In the genomic region with DNA sequence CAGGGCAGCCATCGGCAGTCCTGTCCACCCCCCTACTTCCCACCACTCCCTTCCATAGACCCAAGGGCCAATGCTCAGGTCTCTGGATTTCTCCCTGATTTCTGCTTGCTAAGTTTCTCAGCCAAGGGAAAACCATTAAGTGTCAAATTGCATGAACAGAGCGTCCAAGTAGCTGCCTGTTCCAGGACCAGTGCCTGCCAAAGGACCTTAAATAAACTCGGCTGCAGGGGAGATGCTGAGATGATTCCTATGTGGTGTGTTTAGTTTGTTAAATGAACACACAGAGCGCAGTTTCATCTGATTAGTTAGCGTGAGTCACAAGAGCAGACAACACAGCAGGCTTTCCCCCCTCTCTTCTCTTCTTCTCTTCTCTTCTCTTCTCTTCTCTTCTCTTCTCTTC, we compare ENCODE assay signal across 14 mouse cellular contexts.
DNase-seq lines count a peak whose midpoint lies in the region; ATAC-seq lines count a peak whose summit lies in the region.
"Had no signal": no experiment of that assay in that cellular context is flagged by ENCODE, and none has a peak within 500 bp of the region (broad histone marks: within the 10 kb centered on the region; RNA-seq: fewer than 3 reads in every experiment).

No protein-coding gene starts in this region.

- H3K27me3 ChIP-seq in heart, embryonic 12.5 days (replicated peaks) = no peaks in the 10 kb centered on the region
- H3K27me3 ChIP-seq in neural tube, embryonic 11.5 days (ENCODE audit: control insufficient read depth, insufficient read depth, low read length) = no peaks in the 10 kb centered on the region
- no peaks in the 10 kb centered on the region for H3K27me3 ChIP-seq in neural tube, embryonic 15.5 days (replicated peaks)
- H3K27me3 ChIP-seq in embryonic facial prominence, embryonic 15.5 days = no peaks in the 10 kb centered on the region
- H3K27me3 ChIP-seq: midbrain, embryonic 15.5 days had no signal

- H3K4me1 ChIP-seq in heart, embryonic 12.5 days (replicated peaks) = peaks cover 4% of the 10 kb centered on the region
- 0 out of 2 replicates have a peak, but pooled peaks cover 3% of the 10 kb centered on the region for H3K4me1 ChIP-seq in neural tube, embryonic 11.5 days (ENCODE audit: control insufficient read depth, insufficient read depth, low read length)
- H3K4me1 ChIP-seq in neural tube, embryonic 15.5 days = peaks cover 8% of the 10 kb centered on the region; the same call in 1 of the 2 replicates
- H3K4me1 ChIP-seq in embryonic facial prominence, embryonic 15.5 days = peaks cover 13% of the 10 kb centered on the region

- no peak overlapping the region for H3K27ac ChIP-seq in heart, embryonic 12.5 days (ENCODE audit: poor library complexity, severe bottlenecking)
- H3K27ac ChIP-seq in neural tube, embryonic 11.5 days (ENCODE audit: low read depth, low read length) = no peak overlapping the region
- H3K27ac ChIP-seq in neural tube, embryonic 15.5 days (replicated peaks) = no peak overlapping the region
- no peak overlapping the region for H3K27ac ChIP-seq in embryonic facial prominence, embryonic 15.5 days (replicated peaks)
- H3K27ac ChIP-seq: hindbrain, embryonic 14.5 days; liver, embryonic 14.5 days; midbrain, embryonic 15.5 days had no signal

- intact Hi-C loops in heart, postnatal 14 days (cut with DNase I) = loop anchor here (10.0 kb wide), 5 partner anchors 96 to 1486 kb away; no protein-coding TSS in a partner anchor

- DNase-seq in heart, postnatal 14 days = peak; percentile 4 to 6
- peak; percentile 14 for DNase-seq in neural tube, embryonic 11.5 days (ENCODE audit: low spot score)
- peak; percentile 45 for DNase-seq in skeletal muscle tissue, adult 2 months (ENCODE audit: low read depth, low spot score)
- no peak for DNase-seq in thymus, postnatal 10 days (ENCODE audit: low spot score in 2 of 2)
- DNase-seq: cerebellum, adult 11 months; retina, postnatal 1 day had no signal

- no peaks in the 10 kb centered on the region for H3K9me3 ChIP-seq in heart, embryonic 12.5 days (replicated peaks)
- no peaks in the 10 kb centered on the region for H3K9me3 ChIP-seq in neural tube, embryonic 11.5 days (ENCODE audit: control insufficient read depth, low read length)
- H3K9me3 ChIP-seq in neural tube, embryonic 15.5 days (replicated peaks) = no peaks in the 10 kb centered on the region
- H3K9me3 ChIP-seq in embryonic facial prominence, embryonic 15.5 days (replicated peaks) = no peaks in the 10 kb centered on the region
- H3K9me3 ChIP-seq: midbrain, embryonic 15.5 days had no signal

- no peak overlapping the region for H3K4me2 ChIP-seq in heart, embryonic 12.5 days
- no peak overlapping the region for H3K4me2 ChIP-seq in neural tube, embryonic 11.5 days (ENCODE audit: low read depth)
- no peak overlapping the region for H3K4me2 ChIP-seq in neural tube, embryonic 15.5 days
- no peak overlapping the region for H3K4me2 ChIP-seq in embryonic facial prominence, embryonic 15.5 days (replicated peaks)
- H3K4me2 ChIP-seq: hindbrain, embryonic 14.5 days; midbrain, embryonic 15.5 days had no signal

- 51% methylated on average over 5 of the region's 5 CpGs for WGBS in heart, embryonic 12.5 days
- WGBS in neural tube, embryonic 11.5 days = 62% methylated on average over 5 of the region's 5 CpGs
- 49% methylated on average over 5 of the region's 5 CpGs for WGBS in neural tube, embryonic 15.5 days
- 24% methylated on average over 5 of the region's 5 CpGs for WGBS in embryonic facial prominence, embryonic 15.5 days

- H3K9ac ChIP-seq in heart, embryonic 12.5 days = no peak overlapping the region
- H3K9ac ChIP-seq in neural tube, embryonic 11.5 days (ENCODE audit: low read length) = no peak overlapping the region
- no peak overlapping the region for H3K9ac ChIP-seq in neural tube, embryonic 15.5 days (replicated peaks)
- no peak overlapping the region for H3K9ac ChIP-seq in embryonic facial prominence, embryonic 15.5 days
- H3K9ac ChIP-seq: hindbrain, embryonic 14.5 days; liver, embryonic 14.5 days; midbrain, embryonic 15.5 days had no signal

- no peak overlapping the region for H3K4me3 ChIP-seq in heart, embryonic 12.5 days
- H3K4me3 ChIP-seq in neural tube, embryonic 11.5 days (ENCODE audit: low read depth, low read length) = no peak overlapping the region
- no peak overlapping the region for H3K4me3 ChIP-seq in neural tube, embryonic 15.5 days (replicated peaks)
- H3K4me3 ChIP-seq in embryonic facial prominence, embryonic 15.5 days (replicated peaks) = no peak overlapping the region
- H3K4me3 ChIP-seq: erythroblast, embryonic 14.5 days; midbrain, embryonic 15.5 days had no signal

- no peaks in the 10 kb centered on the region for H3K36me3 ChIP-seq in heart, embryonic 12.5 days
- H3K36me3 ChIP-seq in neural tube, embryonic 11.5 days (ENCODE audit: control insufficient read depth, insufficient read depth, low read length) = no peaks in the 10 kb centered on the region
- H3K36me3 ChIP-seq in neural tube, embryonic 15.5 days = no peaks in the 10 kb centered on the region
- H3K36me3 ChIP-seq in embryonic facial prominence, embryonic 15.5 days = no peaks in the 10 kb centered on the region
- H3K36me3 ChIP-seq: midbrain, embryonic 15.5 days had no signal

- ATAC-seq in heart, embryonic 12.5 days (ENCODE audit: insufficient number of reproducible peaks, low FRiP score) = no peak
- ATAC-seq in neural tube, embryonic 11.5 days (ENCODE audit: insufficient read depth, low FRiP score, low TSS enrichment) = no peak
- no peak for ATAC-seq in neural tube, embryonic 15.5 days (ENCODE audit: low FRiP score)
- peak; percentile 18; the same call in 1 of the 2 replicates for ATAC-seq in embryonic facial prominence, embryonic 15.5 days (ENCODE audit: insufficient number of reproducible peaks, low FRiP score, low TSS enrichment, low read depth)
- no peak for ATAC-seq in megakaryocyte, adult 5-6 weeks (ENCODE audit: poor library complexity, severe bottlenecking)
- ATAC-seq: midbrain, embryonic 15.5 days had no signal

Comparison
In these comparisons a context has a peak if more than half of its experiments do, and no peak if none do; other contexts are left out.
1. DNase-seq: peak in heart, postnatal 14 days (2 of 2), neural tube, embryonic 11.5 days (single experiment) and skeletal muscle tissue, adult 2 months (single experiment); none in thymus, postnatal 10 days (0 of 2).